8 mouse cellular contexts compared by ENCODE assay signal in genomic region chr2:27740091-27740608, GRCm38 (mm10).
DNase-seq lines count a peak whose midpoint lies in the region; ATAC-seq and TF ChIP-seq lines count a peak whose summit lies in the region.

No protein-coding gene starts in this region.

- H3K4me1 ChIP-seq in bone marrow macrophage, adult 2 months (ENCODE audit: control insufficient read depth, insufficient read depth, low read length) = peaks cover 40% of the 10 kb centered on the region
- H3K4me1 ChIP-seq in heart, embryonic 13.5 days = peaks cover 53% of the 10 kb centered on the region
- H3K4me1 ChIP-seq in liver, embryonic 11.5 days (replicated peaks; ENCODE audit: control insufficient read depth, insufficient read depth, low read length) = peaks cover 28% of the 10 kb centered on the region

- H3K27ac ChIP-seq in bone marrow macrophage, adult 2 months (ENCODE audit: insufficient read depth, low read depth, low read length) = peak overlapping the region; percentile 70
- H3K27ac ChIP-seq in heart, embryonic 13.5 days (replicated peaks) = peak overlapping the region; percentile 61
- peak overlapping the region; percentile 62 for H3K27ac ChIP-seq in liver, embryonic 11.5 days (ENCODE audit: low read depth, low read length)

- no peaks in the 10 kb centered on the region for H3K9me3 ChIP-seq in heart, embryonic 13.5 days
- H3K9me3 ChIP-seq in liver, embryonic 11.5 days (ENCODE audit: control insufficient read depth, low read length) = no peaks in the 10 kb centered on the region

- H3K4me3 ChIP-seq in bone marrow macrophage, adult 2 months (ENCODE audit: insufficient read depth, low read length) = no peak overlapping the region; the same call in 1 of the 2 replicates
- 0 out of 2 replicates have a peak overlapping the region, but pooled peaks have one; percentile 0 for H3K4me3 ChIP-seq in heart, embryonic 13.5 days
- no peak overlapping the region for H3K4me3 ChIP-seq in liver, embryonic 11.5 days (ENCODE audit: low read depth, low read length)

- H3K9ac ChIP-seq in heart, embryonic 13.5 days = peak overlapping the region; percentile 55
- H3K9ac ChIP-seq in liver, embryonic 11.5 days (ENCODE audit: low read depth, low read length) = peak overlapping the region; percentile 17; the same call in 1 of the 2 replicates

- DNase-seq in 416B (ENCODE audit: low read depth) = peak; percentile 83
- DNase-seq in fibroblast of lung, adult 2 months (ENCODE audit: low read depth) = peak; percentile 96
- DNase-seq in kidney, postnatal 10 days = peak; percentile 90
- peak; percentile 87 for DNase-seq in liver, embryonic 11.5 days (ENCODE audit: low spot score)
- DNase-seq in spleen, postnatal 36 days (ENCODE audit: low spot score in 2 of 2) = peak; percentile 76 to 77

- TF ChIP-seq CTCF in bone marrow macrophage, adult 2 months (IDR thresholded peaks at IDR 0.05; ENCODE audit: low read depth, low read length) = no peak

- no peak for ATAC-seq in heart, embryonic 13.5 days (ENCODE audit: extremely low read depth, insufficient number of reproducible peaks, low FRiP score, low TSS enrichment)
- peak; percentile 91 for ATAC-seq in liver, embryonic 11.5 days (replicated peaks; ENCODE audit: low FRiP score)
- peak; percentile 92 for ATAC-seq in monocyte, adult 5-6 weeks (replicated peaks; ENCODE audit: insufficient number of reproducible peaks, low FRiP score, low TSS enrichment, poor library complexity, severe bottlenecking)

- H3K4me2 ChIP-seq in heart, embryonic 13.5 days = peak overlapping the region; percentile 49
- H3K4me2 ChIP-seq in liver, embryonic 11.5 days = peak overlapping the region; percentile 58

- H3K27me3 ChIP-seq in heart, embryonic 13.5 days (replicated peaks) = no peaks in the 10 kb centered on the region
- no peaks in the 10 kb centered on the region for H3K27me3 ChIP-seq in liver, embryonic 11.5 days (replicated peaks; ENCODE audit: control insufficient read depth, insufficient read depth, low read length)

- TF ChIP-seq POLR2A in bone marrow macrophage, adult 2 months (IDR thresholded peaks at IDR 0.05; ENCODE audit: borderline replicate concordance, low read depth, low read length) = no peak

- WGBS in heart, embryonic 13.5 days = 5% methylated on average over 16 of the region's 16 CpGs
- 1% methylated on average over 16 of the region's 16 CpGs for WGBS in liver, embryonic 11.5 days

- peaks cover 59% of the 10 kb centered on the region for H3K36me3 ChIP-seq in heart, embryonic 13.5 days
- H3K36me3 ChIP-seq in liver, embryonic 11.5 days (ENCODE audit: control insufficient read depth, insufficient read depth, low read length) = peaks cover 2% of the 10 kb centered on the region; the same call in 1 of the 2 replicates
